Mouse (Mus musculus) forebrain, embryonic 16.5 days (tissue): Measurements from ENCODE around the gene Cfap36. TPM values are rescaled to one million over a fixed set of nuclear protein-coding genes. Genes with fewer than 3 reads are reported as not detected.
A peak's percentile ranks its signal among the peaks of the same experiment; 100 is the strongest.

Experiments used
- ATAC-seq: fragments of 200-750 bp; cut with Nextera tagmentation; 2 replicates; pipeline ENCODE4 v1.8.0; 2017; ENCODE audit warnings: mild to moderate bottlenecking, moderate library complexity
- H3K27ac ChIP-seq: fragments of 300-500 bp; sonication (generic); 2 replicates; pipeline ENCODE4 v1.5.1; 2014; ENCODE audit warnings: low read length, control low read depth
- H3K27me3 ChIP-seq: fragments of 300-500 bp; sonication (generic); replicated peaks from 2 replicates; pipeline ENCODE4 v1.6.1; 2014; ENCODE audit warnings: low read length; ENCODE audit not compliant: control insufficient read depth, insufficient read depth
- H3K36me3 ChIP-seq: fragments of 300-500 bp; sonication (generic); 2 replicates; pipeline ENCODE4 v1.6.1; 2014; ENCODE audit not compliant: control insufficient read depth, insufficient read depth
- H3K4me1 ChIP-seq: fragments of 300-500 bp; sonication (generic); replicated peaks from 2 replicates; pipeline ENCODE4 v1.6.1; 2014; ENCODE audit warnings: low read length; ENCODE audit not compliant: control insufficient read depth, insufficient read depth
- H3K4me2 ChIP-seq: fragments of 300-500 bp; sonication (generic); 2 replicates; pipeline ENCODE4 v1.6.1; 2014; ENCODE audit warnings: mild to moderate bottlenecking, low read length, control low read depth
- H3K4me3 ChIP-seq: fragments of 300-500 bp; sonication (generic); replicated peaks from 2 replicates; pipeline ENCODE4 v1.5.1; 2014; ENCODE audit warnings: mild to moderate bottlenecking, low read length, control low read depth
- H3K9ac ChIP-seq: fragments of 300-500 bp; sonication (generic); replicated peaks from 2 replicates; pipeline ENCODE4 v1.6.1; 2014; ENCODE audit warnings: low read depth, low read length, control low read depth
- H3K9me3 ChIP-seq: fragments of 300-500 bp; sonication (generic); 2 replicates; pipeline ENCODE4 v1.6.1; 2016; ENCODE audit warnings: low read length; ENCODE audit not compliant: control insufficient read depth
- WGBS: fragments of 180-500 bp; shearing (Covaris S2); extraction: QIAGEN DNeasy Blood & Tissue Kit; methylation state at CpG from one replicate; pipeline ENCODE4 v1.1.7; 2014; 5-methylcytosine and 5-hydroxymethylcytosine counted together
- polyA plus RNA-seq: library from polyadenylated mRNA; unstranded; fragments of >200 nt; fragmentation: Nextera tagmentation; extraction: Ambion mirVana; gene quantifications from 2 replicates; pipeline ENCODE4 v1.2.1, GENCODE M21; 2015

Cfap36 gene
- polyA plus RNA-seq, 1 experiment from 2014 or later: 111 TPM

- Histone ChIP-seq H3K9me3 (no peaks in the 10 kb centered on the region), H3K4me1 (no peaks in the 10 kb centered on the region), H3K9ac (no peak overlapping the region), H3K4me2 (no peak overlapping the region), H3K27me3 (no peaks in the 10 kb centered on the region), H3K27ac (no peak overlapping the region), H3K4me3 (no peak overlapping the region), H3K36me3 (peaks cover 40% of the 10 kb centered on the region)
- WGBS: 91% methylated on average over 2 of the region's 2 CpGs
- ATAC-seq: no peak
These were observed 31.0 kb downstream of the Cfap36 start for GRCm38 (mm10) chr11:29216196-29216595.

- no peaks in the 10 kb centered on the region for H3K9me3 ChIP-seq
- H3K4me3 ChIP-seq: no peak overlapping the region
- 88% methylated on average over 2 of the region's 2 CpGs for WGBS
- H3K9ac ChIP-seq: no peak overlapping the region
- no peak overlapping the region for H3K4me2 ChIP-seq
- peaks cover 12% of the 10 kb centered on the region for H3K36me3 ChIP-seq
- ATAC-seq: no peak
- H3K27me3 ChIP-seq: no peaks in the 10 kb centered on the region
- no peaks in the 10 kb centered on the region for H3K4me1 ChIP-seq
- H3K27ac ChIP-seq: no peak overlapping the region
These were observed 37.4 kb downstream of the Cfap36 start for GRCm38 (mm10) chr11:29209774-29210173.

GRCm38 (mm10) chr11:29203653-29204052, 43.6 kb downstream of the Cfap36 start:
- Histone ChIP-seq H3K9ac (no peak overlapping the region), H3K27ac (no peak overlapping the region), H3K4me2 (no peak overlapping the region), H3K27me3 (no peaks in the 10 kb centered on the region), H3K4me3 (no peak overlapping the region), H3K4me1 (no peaks in the 10 kb centered on the region), H3K9me3 (no peaks in the 10 kb centered on the region), H3K36me3 (peaks cover 16% of the 10 kb centered on the region)
- no peak for ATAC-seq
- 88% methylated on average over 5 of the region's 5 CpGs for WGBS

GRCm38 (mm10) chr11:29188981-29189380, 58.2 kb downstream of the Cfap36 start:
- 87% methylated on average over 2 of the region's 2 CpGs for WGBS
- Histone ChIP-seq H3K9me3 (no peaks in the 10 kb centered on the region), H3K4me2 (no peak overlapping the region), H3K27me3 (no peaks in the 10 kb centered on the region), H3K4me1 (no peaks in the 10 kb centered on the region), H3K9ac (no peak overlapping the region), H3K4me3 (no peak overlapping the region), H3K27ac (no peak overlapping the region), H3K36me3 (peaks cover 23% of the 10 kb centered on the region)
- no peak for ATAC-seq

GRCm38 (mm10) chr11:29181751-29182150, 65.5 kb downstream of the Cfap36 start:
- Histone ChIP-seq H3K4me3 (no peak overlapping the region), H3K9me3 (no peaks in the 10 kb centered on the region), H3K27ac (no peak overlapping the region), H3K27me3 (no peaks in the 10 kb centered on the region), H3K9ac (no peak overlapping the region), H3K4me2 (no peak overlapping the region), H3K4me1 (peaks cover 7% of the 10 kb centered on the region), H3K36me3 (peaks cover 17% of the 10 kb centered on the region)
- WGBS: 91% methylated on average over 5 of the region's 5 CpGs
- no peak for ATAC-seq

- peaks cover 12% of the 10 kb centered on the region for H3K36me3 ChIP-seq
- ATAC-seq: peak; percentile 78
- no peaks in the 10 kb centered on the region for H3K27me3 ChIP-seq
- H3K4me3 ChIP-seq: no peak overlapping the region
- WGBS: 23% methylated on average over 3 of the region's 3 CpGs
- peaks cover 7% of the 10 kb centered on the region for H3K4me1 ChIP-seq
- H3K9ac ChIP-seq: no peak overlapping the region
- no peaks in the 10 kb centered on the region for H3K9me3 ChIP-seq
- no peak overlapping the region for H3K27ac ChIP-seq
- no peak overlapping the region for H3K4me2 ChIP-seq
These were observed 66.6 kb downstream of the Cfap36 start for GRCm38 (mm10) chr11:29180657-29181056.

GRCm38 (mm10) chr11:29179319-29179718, 67.9 kb downstream of the Cfap36 start:
- H3K9ac ChIP-seq: no peak overlapping the region
- H3K27me3 ChIP-seq: no peaks in the 10 kb centered on the region
- peaks cover 8% of the 10 kb centered on the region; the same call in 1 of the 2 replicates for H3K36me3 ChIP-seq
- peaks cover 7% of the 10 kb centered on the region for H3K4me1 ChIP-seq
- H3K4me2 ChIP-seq: no peak overlapping the region
- no peak for ATAC-seq
- no peak overlapping the region for H3K27ac ChIP-seq
- H3K4me3 ChIP-seq: no peak overlapping the region
- no peaks in the 10 kb centered on the region for H3K9me3 ChIP-seq
- WGBS: 94% methylated on average over 1 of the region's 1 CpGs

- no peaks in the 10 kb centered on the region for H3K27me3 ChIP-seq
- 5% methylated on average over 13 of the region's 13 CpGs for WGBS
- peak overlapping the region; percentile 92 for H3K4me3 ChIP-seq
- peak overlapping the region; percentile 97 for H3K9ac ChIP-seq
- no peaks in the 10 kb centered on the region for H3K9me3 ChIP-seq
- H3K4me1 ChIP-seq: peaks cover 15% of the 10 kb centered on the region
- no peak for ATAC-seq
- H3K27ac ChIP-seq: peak overlapping the region; percentile 97
- H3K36me3 ChIP-seq: no peaks in the 10 kb centered on the region
- peak overlapping the region; percentile 86 for H3K4me2 ChIP-seq
These were observed 73.3 kb downstream of the Cfap36 start for GRCm38 (mm10) chr11:29173706-29174436.

GRCm38 (mm10) chr11:29173125-29173631, 74.0 kb downstream of the Cfap36 start:
- WGBS: under 1% methylated on average over 38 of the region's 38 CpGs
- peak overlapping the region; percentile 92 for H3K4me3 ChIP-seq

More at GRCm38 (mm10) chr11:29173125-29173631, 74.0 kb downstream of the Cfap36 start:
- H3K9me3 ChIP-seq: no peaks in the 10 kb centered on the region
- peak overlapping the region; percentile 97 for H3K9ac ChIP-seq
- ATAC-seq: peak; percentile 53
- H3K27ac ChIP-seq: peak overlapping the region; percentile 97
- H3K4me1 ChIP-seq: peaks cover 15% of the 10 kb centered on the region
- no peaks in the 10 kb centered on the region for H3K36me3 ChIP-seq
- H3K27me3 ChIP-seq: no peaks in the 10 kb centered on the region
- H3K4me2 ChIP-seq: peak overlapping the region; percentile 86
